Mouse (Mus musculus): ENCODE data around the gene Med4.

- TF ChIP-seq CTCF (IDR thresholded peaks at IDR 0.05; ENCODE audit: borderline replicate concordance, control insufficient read depth, extremely low read depth, insufficient read depth, low read length, poor library complexity) = no peak
- no peak for TF ChIP-seq POLR2A (IDR thresholded peaks at IDR 0.05; ENCODE audit: control insufficient read depth, extremely low read depth, insufficient read depth, low read length, poor library complexity)
Measured at GRCm38 (mm10) chr14:73462211-73462610, 47.6 kb upstream of the Med4 start.
